Mouse (Mus musculus): ENCODE data around the gene Akain1. TPM values are rescaled to one million over a fixed set of nuclear protein-coding genes. Genes with fewer than 3 reads are reported as not detected.

Akain1 gene
- polyA plus RNA-seq (2017; shearing (Covaris generic)) = not detected

GRCm38 (mm10) chr17:69438990-69439491 lies at the start of gene Akain1:
TSS of gene Akain1 (plus strand) at chr17:69439326.
- peak; percentile 93 for ATAC-seq

GRCm38 (mm10) chr17:69396147-69397033 lies 42.7 kb upstream of the Akain1 start:
- ATAC-seq = peak; percentile 67

- ATAC-seq = no peak
Observed at GRCm38 (mm10) chr17:69397163-69397562, 42.0 kb upstream of the Akain1 start.

- ATAC-seq = no peak
Observed at GRCm38 (mm10) chr17:69398092-69398491, 41.0 kb upstream of the Akain1 start.

- no peak for ATAC-seq
Observed at GRCm38 (mm10) chr17:69401146-69401545, 38.0 kb upstream of the Akain1 start.

- ATAC-seq = peak; percentile 31
Observed at GRCm38 (mm10) chr17:69416163-69416562, 23.0 kb upstream of the Akain1 start.

- ATAC-seq = peak; percentile 94
Observed at GRCm38 (mm10) chr17:69416920-69417661, 22.0 kb upstream of the Akain1 start.

- ATAC-seq = peak; percentile 2
Observed at GRCm38 (mm10) chr17:69417724-69418373, 21.3 kb upstream of the Akain1 start.

GRCm38 (mm10) chr17:69421592-69421991 lies 17.5 kb upstream of the Akain1 start:
- no peak for ATAC-seq

- no peak for ATAC-seq
Observed at GRCm38 (mm10) chr17:69437836-69438235, 1.3 kb upstream of the Akain1 start.

GRCm38 (mm10) chr17:69438486-69438885 lies 640 bp upstream of the Akain1 start:
- no peak for ATAC-seq

- no peak for ATAC-seq
Observed at GRCm38 (mm10) chr17:69439571-69440480, 700 bp downstream of the Akain1 start.

GRCm38 (mm10) chr17:69441041-69441440 lies 1.9 kb downstream of the Akain1 start:
- ATAC-seq = no peak

GRCm38 (mm10) chr17:69448679-69449078 lies 9.6 kb downstream of the Akain1 start:
- no peak for ATAC-seq

- ATAC-seq = no peak
Observed at GRCm38 (mm10) chr17:69461680-69462079, 22.6 kb downstream of the Akain1 start.

GRCm38 (mm10) chr17:69463037-69463436 lies 23.9 kb downstream of the Akain1 start:
- ATAC-seq = no peak

GRCm38 (mm10) chr17:69471171-69471570 lies 32.0 kb downstream of the Akain1 start:
- ATAC-seq = no peak

- no peak for ATAC-seq
Observed at GRCm38 (mm10) chr17:69472401-69472800, 33.3 kb downstream of the Akain1 start.

GRCm38 (mm10) chr17:69474084-69474483 lies 35.0 kb downstream of the Akain1 start:
- ATAC-seq = no peak

GRCm38 (mm10) chr17:69475423-69475822 lies 36.3 kb downstream of the Akain1 start:
- ATAC-seq = no peak

- ATAC-seq = no peak
Observed at GRCm38 (mm10) chr17:69477526-69477925, 38.4 kb downstream of the Akain1 start.

- ATAC-seq = no peak
Observed at GRCm38 (mm10) chr17:69479261-69479660, 40.1 kb downstream of the Akain1 start.
